In the genomic region with DNA sequence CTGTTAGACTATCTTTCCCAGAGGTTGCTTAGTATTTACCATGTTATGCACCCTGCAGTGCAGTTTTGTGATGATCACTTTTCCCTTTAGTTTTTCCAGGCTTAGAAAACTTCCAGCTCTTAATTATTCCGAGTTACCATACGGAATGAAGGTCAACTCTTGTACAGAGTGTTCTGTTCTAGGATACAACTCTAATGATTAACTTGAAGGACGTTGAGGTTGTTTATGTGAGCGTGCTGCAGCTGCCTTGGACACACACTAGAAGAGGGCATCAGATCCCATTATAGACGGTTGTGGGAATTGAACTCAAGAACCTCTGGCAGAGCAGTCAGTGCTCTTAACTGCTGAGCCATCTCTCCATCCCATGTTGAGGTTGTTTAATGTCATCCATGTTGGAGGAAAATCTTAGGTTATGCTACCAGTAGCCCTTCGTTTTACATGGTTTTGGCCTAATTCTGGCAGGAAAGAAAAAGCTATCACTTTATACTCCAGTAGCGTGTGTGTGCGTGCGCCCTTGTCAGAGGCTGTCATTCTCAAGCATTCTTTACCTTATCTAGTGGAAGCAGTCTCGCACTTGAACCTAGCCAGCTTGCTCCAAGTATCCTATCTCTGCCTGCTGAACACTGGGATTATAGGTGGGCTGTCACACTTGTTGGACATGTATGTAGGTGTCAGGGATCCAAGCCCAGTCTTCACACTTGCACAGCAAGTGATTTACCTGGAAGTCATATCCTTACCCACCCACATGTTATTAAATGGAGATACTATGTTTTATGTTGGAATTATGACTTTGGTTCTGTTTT, we compare ENCODE assay signal across 28 mouse cellular contexts. TPM values are rescaled to one million over a fixed set of nuclear protein-coding genes. Genes with fewer than 3 reads are reported as not detected.
A peak's percentile ranks its signal among the peaks of the same experiment; 100 is the strongest.
DNase-seq lines count a peak whose midpoint lies in the region; ATAC-seq and TF ChIP-seq lines count a peak whose summit lies in the region.
"Had no signal": no experiment of that assay in that cellular context is flagged by ENCODE, and none has a peak within 500 bp of the region (broad histone marks: within the 10 kb centered on the region; RNA-seq: fewer than 3 reads in every experiment).

No protein-coding gene starts in this region.

- no peak overlapping the region for H3K4me3 ChIP-seq in testis, adult 2 months (ENCODE audit: control insufficient read depth, low read depth, low read length)
- no peak overlapping the region for H3K4me3 ChIP-seq in liver, embryonic 12.5 days
- H3K4me3 ChIP-seq: forebrain, embryonic 12.5 days; megakaryocyte, embryonic 14.5 days had no signal

- no peaks in the 10 kb centered on the region for H3K27me3 ChIP-seq in testis, adult 2 months (ENCODE audit: control insufficient read depth, insufficient read depth, low read length)
- no peaks in the 10 kb centered on the region for H3K27me3 ChIP-seq in liver, embryonic 12.5 days (replicated peaks)
- H3K27me3 ChIP-seq: forebrain, embryonic 12.5 days; megakaryocyte, embryonic 14.5 days had no signal

- no peaks in the 10 kb centered on the region for H3K4me1 ChIP-seq in testis, adult 2 months (ENCODE audit: control insufficient read depth, insufficient read depth, low read length)
- peaks cover 15% of the 10 kb centered on the region; the same call in 1 of the 2 replicates for H3K4me1 ChIP-seq in liver, embryonic 12.5 days
- H3K4me1 ChIP-seq: forebrain, embryonic 12.5 days had no signal

- H3K36me3 ChIP-seq in testis, adult 2 months (ENCODE audit: control insufficient read depth, insufficient read depth, low read length), result no peaks in the 10 kb centered on the region; the same call in 1 of the 2 replicates
- peaks cover 76% of the 10 kb centered on the region for H3K36me3 ChIP-seq in liver, embryonic 12.5 days

- H3K4me2 ChIP-seq in liver, embryonic 12.5 days, result no peak overlapping the region
- H3K4me2 ChIP-seq: forebrain, embryonic 12.5 days; hindbrain, embryonic 14.5 days had no signal

- H3K9ac ChIP-seq in liver, embryonic 12.5 days, result no peak overlapping the region
- H3K9ac ChIP-seq: forebrain, embryonic 12.5 days; hindbrain, embryonic 14.5 days had no signal

- no peak for TF ChIP-seq POLR2A in testis, adult 2 months (IDR thresholded peaks at IDR 0.05; ENCODE audit: control insufficient read depth, low read depth, low read length)

- no peak for TF ChIP-seq CTCF in testis, adult 2 months (IDR thresholded peaks at IDR 0.05; ENCODE audit: control insufficient read depth, insufficient read depth, insufficient replicate concordance, low read depth, low read length)

- H3K9me3 ChIP-seq in liver, embryonic 12.5 days (replicated peaks), result no peaks in the 10 kb centered on the region
- H3K9me3 ChIP-seq: forebrain, embryonic 12.5 days; G1E; megakaryocyte, embryonic 14.5 days had no signal

- H3K27ac ChIP-seq in testis, adult 2 months (ENCODE audit: control insufficient read depth, insufficient read depth, low read depth, low read length), result peak overlapping the region; percentile 66; the same call in 1 of the 2 replicates
- no peak overlapping the region for H3K27ac ChIP-seq in liver, embryonic 12.5 days
- H3K27ac ChIP-seq: forebrain, embryonic 12.5 days; hindbrain, embryonic 14.5 days had no signal

- 64% methylated on average over 10 of the region's 10 CpGs for WGBS in liver, embryonic 12.5 days (ENCODE audit: insufficient replicate concordance)

- DNase-seq in kidney, adult 11 months, result peak; percentile 49
- DNase-seq in kidney, postnatal 10 days, result no peak
- DNase-seq in testis, postnatal 10 days (ENCODE audit: low spot score), result no peak
- no peak for DNase-seq in lung, postnatal 36 days
- no peak for DNase-seq in urinary bladder, postnatal 10 days (ENCODE audit: low spot score)
- DNase-seq in embryo, embryonic 10.5 days (ENCODE audit: low spot score), result no peak
- DNase-seq: adrenal gland, postnatal 25 days; cerebellum, adult 11 months; cerebellum, postnatal 36 days; gastrocnemius, postnatal 10 days; heart, adult 18-20 months; heart, postnatal 36 days; right cerebral cortex, postnatal 14 days; spleen, adult 18-20 months; thymus, adult 18-20 months had no signal

- peak; percentile 58; the same call in 1 of the 2 replicates for ATAC-seq in liver, embryonic 12.5 days
- ATAC-seq: CD4-positive, CD25-positive, alpha-beta regulatory T cell, adult 4 months; lung, postnatal 0 days; midbrain, embryonic 16.5 days had no signal

RNA-seq across cellular contexts. Expression of gene Ncoa4, which starts 19.9 kb away (rescaled TPM):
- polyA plus RNA-seq in testis, adult 2 months (2012; rRNA removed), result 89.1 and 103 TPM in 2 replicates
- 289 and 291 TPM in 2 replicates for polyA plus RNA-seq in liver, embryonic 12.5 days (2016; fragmentation: Nextera tagmentation; extraction: Ambion mirVana)

RNA-seq across cellular contexts. Expression of gene Timm23, which starts 22.1 kb away (rescaled TPM):
- polyA plus RNA-seq in testis, adult 2 months (2012; rRNA removed), result 146 and 154 TPM in 2 replicates
- polyA plus RNA-seq in liver, embryonic 12.5 days (2016; fragmentation: Nextera tagmentation; extraction: Ambion mirVana), result 280 and 286 TPM in 2 replicates

RNA-seq across cellular contexts. Expression of gene Parg, which starts 22.2 kb away (rescaled TPM):
- polyA plus RNA-seq in testis, adult 2 months (2012; rRNA removed), result 6.5 and 7.6 TPM in 2 replicates
- polyA plus RNA-seq in liver, embryonic 12.5 days (2016; fragmentation: Nextera tagmentation; extraction: Ambion mirVana), result 22.7 and 26.1 TPM in 2 replicates

RNA-seq across cellular contexts. Expression of gene Msmb, which starts 37.8 kb away (rescaled TPM):
- polyA plus RNA-seq in testis, adult 2 months (2012; rRNA removed), result not detected in 2 replicates
- 0.36 and 0.50 TPM in 2 replicates for polyA plus RNA-seq in liver, embryonic 12.5 days (2016; fragmentation: Nextera tagmentation; extraction: Ambion mirVana)
- polyA plus RNA-seq: CD4-positive, CD25-positive, alpha-beta regulatory T cell, adult 4 months; forebrain, embryonic 12.5 days; frontal cortex, adult 2 months; G1E; heart, embryonic 14.5 days; hindbrain, embryonic 14.5 days; intestine, embryonic 14.5 days; limb, embryonic 14.5 days; lung, postnatal 0 days; midbrain, embryonic 16.5 days had no signal
